Mouse (Mus musculus) C2C12 (cell line): Measurements from ENCODE around the gene Fam160a2. TPM values are rescaled to one million over a fixed set of nuclear protein-coding genes. Genes with fewer than 3 reads are reported as not detected.

Source experiments
- H3K27me3 ChIP-seq: one replicate; pipeline ENCODE4 v1.6.1; 2011; ENCODE audit not compliant: control insufficient read depth, insufficient read depth, insufficient read length
- H3K36me3 ChIP-seq: one replicate; pipeline ENCODE4 v1.6.1; 2011; ENCODE audit not compliant: control insufficient read depth, insufficient read depth
- H3K4me3 ChIP-seq: one replicate; pipeline ENCODE4 v1.5.1; 2011; ENCODE audit warnings: mild to moderate bottlenecking, control low read depth; ENCODE audit not compliant: poor library complexity, insufficient read depth, severe bottlenecking
- H3K79me2 ChIP-seq: one replicate; pipeline ENCODE4 v1.6.1; 2011; ENCODE audit not compliant: control insufficient read depth, insufficient read depth
- H3K79me3 ChIP-seq: one replicate; pipeline ENCODE4 v1.6.1; 2011; ENCODE audit warnings: low read depth, control low read depth
- H3ac ChIP-seq: one replicate; pipeline ENCODE3; 2011; ENCODE audit warnings: low read depth; ENCODE audit not compliant: control insufficient read depth, insufficient read length
- CEBPB ChIP-seq: IDR thresholded peaks from one replicate; pipeline ENCODE4 v1.6.1; 2011; ENCODE audit warnings: low read depth, mild to moderate bottlenecking, control low read depth, moderate library complexity
- CTCF ChIP-seq: IDR thresholded peaks from one replicate; pipeline ENCODE4 v1.5.1; 2011; ENCODE audit not compliant: control insufficient read depth, insufficient read depth, insufficient read length
- FOSL1 ChIP-seq: IDR thresholded peaks from one replicate; pipeline ENCODE4 v1.8.0; 2011; ENCODE audit warnings: mild to moderate bottlenecking, low read length; ENCODE audit not compliant: poor library complexity, insufficient read depth, severe bottlenecking
- MAX ChIP-seq: IDR thresholded peaks from one replicate; pipeline ENCODE4 v1.6.1; 2011; ENCODE audit warnings: mild to moderate bottlenecking, control low read depth
- MYOD1 ChIP-seq: IDR thresholded peaks from one replicate; pipeline ENCODE4 v1.6.1; 2011; ENCODE audit warnings: low read depth; ENCODE audit not compliant: control insufficient read depth, insufficient read length
- MYOG ChIP-seq: IDR thresholded peaks from one replicate; pipeline ENCODE4 v1.6.1; 2011; ENCODE audit not compliant: control insufficient read depth, insufficient read length; ENCODE audit errors: extremely low read depth
- USF1 ChIP-seq: IDR thresholded peaks from one replicate; pipeline ENCODE4 v1.6.1; 2011; ENCODE audit warnings: low read depth, mild to moderate bottlenecking, control low read depth, moderate library complexity
- polyA plus RNA-seq: library from polyadenylated mRNA; unstranded; fragments of >200 nt; fragmentation: generic; extraction: Trizol; gene quantifications from one replicate; pipeline ENCODE4 v1.2.1, GENCODE M21; 2012; ENCODE audit warnings: missing spikeins

Gene Fam160a2
- polyA plus RNA-seq, 1 experiment, result 16.0 TPM

- Histone ChIP-seq H3K27me3 (no peaks in the 10 kb centered on the region), H3K79me3 (no peaks in the 10 kb centered on the region)
- TF ChIP-seq MYOG (no peak), CTCF (no peak), USF1 (no peak), MYOD1 (no peak), CEBPB (no peak), MAX (no peak)
Measured at GRCm38 (mm10) chr7:105342170-105342569, 57.7 kb downstream of the Fam160a2 start, which contains the start of gene Olfr691. TSS of gene Olfr691 (minus strand) at chr7:105342270.

GRCm38 (mm10) chr7:105334004-105334403, 65.8 kb downstream of the Fam160a2 start, which contains the start of gene Olfr690:
TSS of gene Olfr690 (minus strand) at chr7:105334104.
- Histone ChIP-seq H3K27me3 (no peaks in the 10 kb centered on the region), H3K79me3 (no peaks in the 10 kb centered on the region), H3K36me3 (no peaks in the 10 kb centered on the region)

More at GRCm38 (mm10) chr7:105342170-105342569, 57.7 kb downstream of the Fam160a2 start, which contains the start of gene Olfr691:
- H3K4me3 ChIP-seq, result no peak within 1 kb of the TSS
- no peak within 1 kb of the TSS for H3ac ChIP-seq
- H3K79me2 ChIP-seq, result no peaks in the 10 kb centered on the region
- no peaks in the 10 kb centered on the region for H3K36me3 ChIP-seq

GRCm38 (mm10) chr7:105325302-105325701, 74.6 kb downstream of the Fam160a2 start:
- H3K79me3 ChIP-seq, result no peaks in the 10 kb centered on the region
- TF ChIP-seq CEBPB (no peak), MAX (no peak), MYOD1 (no peak), MYOG (no peak), CTCF (no peak), USF1 (no peak), FOSL1 (no peak)

More at GRCm38 (mm10) chr7:105334004-105334403, 65.8 kb downstream of the Fam160a2 start, which contains the start of gene Olfr690:
- H3ac ChIP-seq, result no peak within 1 kb of the TSS
- H3K79me2 ChIP-seq, result no peaks in the 10 kb centered on the region
- no peak for TF ChIP-seq CEBPB
- no peak for TF ChIP-seq USF1
- TF ChIP-seq MAX, result no peak
- TF ChIP-seq MYOD1, result no peak
- TF ChIP-seq CTCF, result no peak
- no peak for TF ChIP-seq FOSL1
- TF ChIP-seq MYOG, result no peak
- H3K4me3 ChIP-seq, result no peak within 1 kb of the TSS

More at GRCm38 (mm10) chr7:105325302-105325701, 74.6 kb downstream of the Fam160a2 start:
- no peaks in the 10 kb centered on the region for H3K79me2 ChIP-seq
- no peak overlapping the region for H3ac ChIP-seq
- H3K36me3 ChIP-seq, result no peaks in the 10 kb centered on the region
- no peaks in the 10 kb centered on the region for H3K27me3 ChIP-seq
- H3K4me3 ChIP-seq, result no peak overlapping the region

Other genes starting within 250 kb of the Fam160a2 start
- gene Olfr684, start 236.4 kb downstream of the Fam160a2 start, polyA plus RNA-seq, result not detected
- gene Olfr685, start 214.0 kb downstream of the Fam160a2 start, polyA plus RNA-seq, result not detected
- not detected for gene Olfr686, start 192.6 kb downstream of the Fam160a2 start, polyA plus RNA-seq
- gene Olfr688, start 112.0 kb downstream of the Fam160a2 start, polyA plus RNA-seq, result not detected
- not detected for gene Olfr689, start 88.9 kb downstream of the Fam160a2 start, polyA plus RNA-seq
- not detected for gene Olfr690, start 66.0 kb downstream of the Fam160a2 start, polyA plus RNA-seq
- not detected for gene Olfr691, start 57.8 kb downstream of the Fam160a2 start, polyA plus RNA-seq
- gene Olfr692, start 31.8 kb downstream of the Fam160a2 start, polyA plus RNA-seq, result not detected
- gene Gm5901, start 25.0 kb downstream of the Fam160a2 start, polyA plus RNA-seq, result not detected
- not detected for gene Cnga4, start 4.5 kb upstream of the Fam160a2 start, polyA plus RNA-seq
- not detected for gene Cckbr, start 25.7 kb upstream of the Fam160a2 start, polyA plus RNA-seq
- gene Cavin3, start 82.2 kb upstream of the Fam160a2 start, polyA plus RNA-seq, result 83.7 TPM
- gene Smpd1, start 154.3 kb upstream of the Fam160a2 start, polyA plus RNA-seq, result 27.9 TPM
- gene Apbb1, start 181.6 kb upstream of the Fam160a2 start, polyA plus RNA-seq, result 22.4 TPM
- gene Hpx, start 200.1 kb upstream of the Fam160a2 start, polyA plus RNA-seq, result 0.22 TPM
- 44.4 TPM for gene Trim3, start 233.5 kb upstream of the Fam160a2 start, polyA plus RNA-seq
- gene Timm10b, start 240.0 kb upstream of the Fam160a2 start, polyA plus RNA-seq, result 203 TPM
- 68.2 TPM for gene Arfip2, start 240.4 kb upstream of the Fam160a2 start, polyA plus RNA-seq
- 56.8 TPM for gene Gm45799, start 240.5 kb upstream of the Fam160a2 start, polyA plus RNA-seq